Mouse (Mus musculus): Measurements from ENCODE around the gene Eci1.

- TF ChIP-seq EP300 (IDR thresholded peaks at IDR 0.05; ENCODE audit: low read depth) (no peak), CTCF (IDR thresholded peaks at IDR 0.05; ENCODE audit: low read depth) (peak; percentile 95)
Observed at GRCm38 (mm10) chr17:24478663-24479380, 52.4 kb downstream of the Eci1 start, which contains the start of gene Mlst8.
